Mouse (Mus musculus) heart, embryonic 11.5 days (tissue): ENCODE data around the gene Frat1. TPM values are rescaled to one million over a fixed set of nuclear protein-coding genes. Genes with fewer than 3 reads are reported as not detected.

Experiments used
- ATAC-seq: fragments of 200-750 bp; cut with Nextera tagmentation; replicated peaks from 2 replicates; pipeline ENCODE4 v1.8.0; 2017; ENCODE audit warnings: moderate library complexity; ENCODE audit not compliant: insufficient number of reproducible peaks, low FRiP score, low TSS enrichment
- H3K27ac ChIP-seq: fragments of 300-500 bp; sonication (generic); 2 replicates; pipeline ENCODE4 v1.5.1; 2014; ENCODE audit warnings: mild to moderate bottlenecking, low read depth, low read length
- H3K27me3 ChIP-seq: fragments of 300-500 bp; sonication (generic); 2 replicates; pipeline ENCODE4 v1.6.1; 2014; ENCODE audit warnings: mild to moderate bottlenecking, low read length, mixed read lengths; ENCODE audit not compliant: control insufficient read depth, insufficient read depth
- H3K36me3 ChIP-seq: fragments of 300-500 bp; sonication (generic); 2 replicates; pipeline ENCODE4 v1.6.1; 2014; ENCODE audit warnings: mild to moderate bottlenecking, low read length, moderate library complexity, mixed read lengths; ENCODE audit not compliant: control insufficient read depth, insufficient read depth
- H3K4me1 ChIP-seq: fragments of 300-500 bp; sonication (generic); 2 replicates; pipeline ENCODE4 v1.6.1; 2014; ENCODE audit warnings: low read length; ENCODE audit not compliant: control insufficient read depth, insufficient read depth
- H3K4me2 ChIP-seq: fragments of 300-500 bp; sonication (generic); 2 replicates; pipeline ENCODE4 v1.6.1; 2014; ENCODE audit warnings: mild to moderate bottlenecking, moderate library complexity
- H3K4me3 ChIP-seq: fragments of 300-500 bp; sonication (generic); 2 replicates; pipeline ENCODE4 v1.5.1; 2014; ENCODE audit warnings: low read depth, low read length
- H3K9ac ChIP-seq: fragments of 300-500 bp; sonication (generic); 2 replicates; pipeline ENCODE4 v1.6.1; 2014; ENCODE audit warnings: mild to moderate bottlenecking, low read depth, low read length, moderate library complexity
- H3K9me3 ChIP-seq: fragments of 300-500 bp; sonication (generic); replicated peaks from 2 replicates; pipeline ENCODE4 v1.6.1; 2016; ENCODE audit warnings: low read length; ENCODE audit not compliant: control insufficient read depth
- WGBS: fragments of 180-500 bp; shearing (Covaris S2); extraction: QIAGEN DNeasy Blood & Tissue Kit; methylation state at CpG from one replicate; pipeline ENCODE4 v1.1.7; 2014; ENCODE audit not compliant: insufficient replicate concordance; 5-methylcytosine and 5-hydroxymethylcytosine counted together
- polyA plus RNA-seq: library from polyadenylated mRNA; unstranded; fragments of >200 nt; fragmentation: Nextera tagmentation; extraction: Ambion mirVana; gene quantifications from 2 replicates; pipeline ENCODE4 v1.2.1, GENCODE M21; 2014

Frat1 gene
- polyA plus RNA-seq, 1 experiment from 2014 or later = 3.6 TPM

DNA sequence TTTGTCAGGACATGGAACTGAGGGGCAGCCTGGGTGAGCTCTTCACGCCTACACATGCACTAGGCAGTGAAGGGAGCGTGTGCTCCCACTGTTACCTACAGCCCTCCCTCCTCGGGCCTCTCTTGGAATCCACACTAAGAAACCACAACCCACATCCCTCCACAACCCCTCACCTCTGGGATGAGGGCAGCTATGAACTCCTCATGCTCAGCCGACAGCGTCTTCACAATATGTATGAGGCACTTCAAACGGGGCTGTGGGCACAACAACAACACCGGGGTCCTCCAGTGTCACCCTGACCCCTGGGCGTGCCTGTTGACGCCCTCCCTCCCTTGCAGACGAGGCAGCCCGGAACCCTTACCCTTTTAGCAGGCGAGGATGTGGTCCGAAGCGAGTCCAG lies 44.6 kb downstream of the Frat1 start:
- peaks cover 14% of the 10 kb centered on the region for H3K36me3 ChIP-seq
- ATAC-seq = no peak
- no peak overlapping the region for H3K9ac ChIP-seq

GRCm38 (mm10) chr19:41881842-41882241 lies 52.1 kb downstream of the Frat1 start:
- no peaks in the 10 kb centered on the region for H3K9me3 ChIP-seq
- no peak overlapping the region for H3K4me2 ChIP-seq
- no peak overlapping the region for H3K9ac ChIP-seq
- 90% methylated on average over 4 of the region's 4 CpGs for WGBS
- H3K4me3 ChIP-seq = no peak overlapping the region
- no peaks in the 10 kb centered on the region for H3K4me1 ChIP-seq
- no peaks in the 10 kb centered on the region for H3K27me3 ChIP-seq
- ATAC-seq = no peak
- peaks cover 16% of the 10 kb centered on the region for H3K36me3 ChIP-seq
- H3K27ac ChIP-seq = no peak overlapping the region

More for the DNA sequence above, 44.6 kb downstream of the Frat1 start:
- no peak overlapping the region for H3K4me2 ChIP-seq
- H3K27me3 ChIP-seq = no peaks in the 10 kb centered on the region
- no peak overlapping the region for H3K4me3 ChIP-seq
- 86% methylated on average over 14 of the region's 14 CpGs for WGBS
- H3K9me3 ChIP-seq = no peaks in the 10 kb centered on the region
- no peak overlapping the region for H3K27ac ChIP-seq
- 0 out of 2 replicates have a peak, but pooled peaks cover 3% of the 10 kb centered on the region for H3K4me1 ChIP-seq

Other genes starting within 250 kb of the Frat1 start
- gene Gm340, start 247.6 kb upstream of the Frat1 start, polyA plus RNA-seq = 3.1 and 3.7 TPM in 2 replicates
- 0.11 TPM in 2 replicates for gene Slit1, start 86.3 kb upstream of the Frat1 start, polyA plus RNA-seq
- 20.8 and 22.8 TPM in 2 replicates for gene Arhgap19, start 27.9 kb upstream of the Frat1 start, polyA plus RNA-seq
- gene Frat2, start 18.2 kb downstream of the Frat1 start, polyA plus RNA-seq = 1.1 and 2.2 TPM in 2 replicates
- gene Rrp12, start 66.2 kb downstream of the Frat1 start, polyA plus RNA-seq = 8.5 and 10.4 TPM in 2 replicates
- 1,127 and 1,144 TPM in 2 replicates for gene Pgam1, start 82.0 kb downstream of the Frat1 start, polyA plus RNA-seq
- gene Exosc1, start 103.5 kb downstream of the Frat1 start, polyA plus RNA-seq = 50.6 and 54.8 TPM in 2 replicates
- gene Zdhhc16, start 103.5 kb downstream of the Frat1 start, polyA plus RNA-seq = 49.5 and 49.6 TPM in 2 replicates
- 24.8 and 26.9 TPM in 2 replicates for gene Mms19, start 151.2 kb downstream of the Frat1 start, polyA plus RNA-seq
- gene Ubtd1, start 151.8 kb downstream of the Frat1 start, polyA plus RNA-seq = 9.7 and 10.2 TPM in 2 replicates
- gene Ankrd2, start 206.0 kb downstream of the Frat1 start, polyA plus RNA-seq = not detected in 2 replicates
- gene Hoga1, start 215.6 kb downstream of the Frat1 start, polyA plus RNA-seq = 0.72 and 1.6 TPM in 2 replicates
- gene 4933411K16Rik, start 222.3 kb downstream of the Frat1 start, polyA plus RNA-seq = not detected in 2 replicates